Mouse (Mus musculus) liver, embryonic 15.5 days (tissue): ENCODE results near the gene Adamts10. TPM values are rescaled to one million over a fixed set of nuclear protein-coding genes. Genes with fewer than 3 reads are reported as not detected.

Source experiments
- ATAC-seq: fragments of 200-750 bp; cut with Nextera tagmentation; 2 replicates; pipeline ENCODE4 v1.8.0; 2017; ENCODE audit warnings: moderate number of reproducible peaks, mild to moderate bottlenecking, moderate library complexity; ENCODE audit not compliant: insufficient read depth
- H3K27ac ChIP-seq: fragments of 300-500 bp; sonication (generic); replicated peaks from 2 replicates; pipeline ENCODE4 v1.5.1; 2015; ENCODE audit warnings: mild to moderate bottlenecking, inconsistent platforms
- H3K27me3 ChIP-seq: fragments of 300-500 bp; sonication (generic); 2 replicates; pipeline ENCODE4 v1.6.1; 2015; ENCODE audit warnings: mild to moderate bottlenecking, inconsistent platforms
- H3K36me3 ChIP-seq: fragments of 300-500 bp; sonication (generic); replicated peaks from 2 replicates; pipeline ENCODE4 v1.6.1; 2015; ENCODE audit warnings: moderate library complexity, mild to moderate bottlenecking, inconsistent platforms
- H3K4me1 ChIP-seq: fragments of 300-500 bp; sonication (generic); replicated peaks from 2 replicates; pipeline ENCODE4 v1.6.1; 2015; ENCODE audit warnings: inconsistent platforms
- H3K4me2 ChIP-seq: fragments of 300-500 bp; sonication (generic); 2 replicates; pipeline ENCODE4 v1.6.1; 2015; ENCODE audit warnings: moderate library complexity, mild to moderate bottlenecking, inconsistent platforms
- H3K4me3 ChIP-seq: fragments of 300-500 bp; sonication (generic); replicated peaks from 2 replicates; pipeline ENCODE4 v1.5.1; 2015; ENCODE audit warnings: mild to moderate bottlenecking, inconsistent platforms
- H3K9ac ChIP-seq: fragments of 300-500 bp; sonication (generic); 2 replicates; pipeline ENCODE4 v1.6.1; 2015; ENCODE audit warnings: moderate library complexity, mild to moderate bottlenecking, inconsistent platforms
- H3K9me3 ChIP-seq: fragments of 300-500 bp; sonication (generic); replicated peaks from 2 replicates; pipeline ENCODE4 v1.6.1; 2016; ENCODE audit warnings: inconsistent platforms
- WGBS: fragments of 180-500 bp; shearing (Covaris S2); methylation state at CpG from one replicate; pipeline ENCODE4 v1.1.7; 2015; ENCODE audit warnings: mixed read lengths; ENCODE audit not compliant: insufficient replicate concordance; 5-methylcytosine and 5-hydroxymethylcytosine counted together
- polyA plus RNA-seq: library from polyadenylated mRNA; unstranded; fragments of >200 nt; fragmentation: Nextera tagmentation; extraction: Ambion mirVana; gene quantifications from 2 replicates; pipeline ENCODE4 v1.2.1, GENCODE M21; 2015

Adamts10 gene
- polyA plus RNA-seq, 1 experiment from 2014 or later: 5.4 TPM

GRCm38 (mm10) chr17:33513874-33514273 is 10.1 kb upstream of the Adamts10 start:
- Histone ChIP-seq H3K9ac (no peak overlapping the region), H3K9me3 (no peaks in the 10 kb centered on the region), H3K4me3 (no peak overlapping the region), H3K27ac (no peak overlapping the region), H3K27me3 (no peaks in the 10 kb centered on the region), H3K36me3 (no peaks in the 10 kb centered on the region), H3K4me2 (no peak overlapping the region), H3K4me1 (no peaks in the 10 kb centered on the region)
- ATAC-seq: no peak
- 69% methylated on average over 5 of the region's 5 CpGs for WGBS

DNA sequence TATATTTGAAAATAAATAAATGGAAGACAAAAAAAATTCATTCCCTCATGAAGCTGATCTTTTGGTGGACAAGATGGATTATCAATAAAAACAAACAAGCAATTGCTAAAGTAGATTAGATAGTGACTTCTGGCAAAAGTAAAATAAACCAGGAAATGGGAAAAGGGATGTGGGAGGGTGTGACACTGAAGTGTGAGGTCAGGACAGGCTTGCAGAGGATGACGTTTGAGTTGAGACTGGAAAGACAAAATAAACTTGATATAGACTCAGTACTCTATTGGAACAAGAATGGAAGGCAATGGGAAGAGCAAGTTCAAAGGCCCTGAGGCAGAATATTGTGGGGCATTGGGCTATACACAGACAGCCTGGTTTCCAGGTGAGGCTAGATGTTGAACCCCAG is 3.6 kb upstream of the Adamts10 start:
- Histone ChIP-seq H3K36me3 (no peaks in the 10 kb centered on the region), H3K27me3 (peaks cover 6% of the 10 kb centered on the region; the same call in 1 of the 2 replicates), H3K9me3 (no peaks in the 10 kb centered on the region), H3K4me3 (no peak overlapping the region), H3K9ac (no peak overlapping the region), H3K4me1 (peaks cover 9% of the 10 kb centered on the region), H3K4me2 (no peak overlapping the region), H3K27ac (no peak overlapping the region)
- no peak for ATAC-seq
- WGBS: 20% methylated on average over 1 of the region's 1 CpGs

- Histone ChIP-seq H3K4me1 (peaks cover 13% of the 10 kb centered on the region), H3K4me2 (peak overlapping the region; percentile 66), H3K36me3 (no peaks in the 10 kb centered on the region), H3K9me3 (no peaks in the 10 kb centered on the region), H3K4me3 (peak overlapping the region; percentile 57), H3K9ac (no peak overlapping the region), H3K27me3 (peaks cover 6% of the 10 kb centered on the region; the same call in 1 of the 2 replicates), H3K27ac (no peak overlapping the region)
- WGBS: 12% methylated on average over 13 of the region's 13 CpGs
- peak; percentile 40; the same call in 1 of the 2 replicates for ATAC-seq
These were observed 530 bp upstream of the Adamts10 start for GRCm38 (mm10) chr17:33523431-33523917.

DNA sequence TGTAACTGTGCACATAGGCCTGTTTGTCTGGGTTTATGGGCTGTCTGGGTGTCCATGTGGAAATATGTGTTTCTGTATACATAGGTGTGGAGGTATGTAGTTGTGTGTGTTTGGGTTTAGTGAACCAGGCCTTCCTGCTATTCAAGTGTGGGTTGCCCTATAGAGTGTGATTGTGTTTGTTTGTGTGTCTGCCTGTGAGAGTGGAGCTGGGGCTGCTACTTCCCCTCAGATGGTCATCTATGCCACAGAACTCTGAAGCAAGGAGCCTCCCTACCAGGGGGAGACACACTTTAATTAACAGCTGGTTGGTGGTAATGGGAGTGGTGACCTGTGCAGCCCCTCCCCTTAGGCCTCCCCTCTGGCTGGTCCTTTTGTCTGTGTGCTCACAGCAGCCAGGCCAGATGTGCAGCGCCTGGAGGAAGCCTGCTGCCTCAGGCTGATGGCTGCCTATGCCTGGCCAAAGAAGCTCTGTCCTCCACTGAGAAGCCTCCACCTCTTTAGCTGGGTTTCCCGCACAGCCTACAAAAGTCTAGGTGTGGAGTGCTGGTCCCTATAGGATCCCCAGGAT is 886 bp downstream of the Adamts10 start:
- Histone ChIP-seq H3K4me1 (peaks cover 13% of the 10 kb centered on the region), H3K27ac (0 out of 2 replicates have a peak overlapping the region, but pooled peaks have one; percentile 24), H3K9me3 (no peaks in the 10 kb centered on the region), H3K9ac (no peak overlapping the region), H3K4me2 (peak overlapping the region; percentile 66), H3K4me3 (peak overlapping the region; percentile 57), H3K27me3 (peaks cover 6% of the 10 kb centered on the region; the same call in 1 of the 2 replicates), H3K36me3 (no peaks in the 10 kb centered on the region)
- 16% methylated on average over 2 of the region's 2 CpGs for WGBS
- ATAC-seq: no peak

GRCm38 (mm10) chr17:33526506-33526905 is 2.5 kb downstream of the Adamts10 start:
- Histone ChIP-seq H3K9ac (no peak overlapping the region), H3K4me1 (peaks cover 13% of the 10 kb centered on the region), H3K36me3 (no peaks in the 10 kb centered on the region; the same call in 1 of the 2 replicates), H3K27me3 (peaks cover 6% of the 10 kb centered on the region; the same call in 1 of the 2 replicates), H3K4me3 (no peak overlapping the region), H3K4me2 (no peak overlapping the region), H3K27ac (no peak overlapping the region), H3K9me3 (no peaks in the 10 kb centered on the region)
- 56% methylated on average over 3 of the region's 3 CpGs for WGBS
- no peak for ATAC-seq

- Histone ChIP-seq H3K4me2 (no peak overlapping the region), H3K4me1 (no peaks in the 10 kb centered on the region), H3K27me3 (no peaks in the 10 kb centered on the region), H3K9ac (no peak overlapping the region), H3K36me3 (no peaks in the 10 kb centered on the region; the same call in 1 of the 2 replicates), H3K9me3 (no peaks in the 10 kb centered on the region), H3K4me3 (no peak overlapping the region), H3K27ac (no peak overlapping the region)
- WGBS: 62% methylated on average over 3 of the region's 3 CpGs
- no peak for ATAC-seq
These were observed 15.2 kb downstream of the Adamts10 start for GRCm38 (mm10) chr17:33539106-33539675.

DNA sequence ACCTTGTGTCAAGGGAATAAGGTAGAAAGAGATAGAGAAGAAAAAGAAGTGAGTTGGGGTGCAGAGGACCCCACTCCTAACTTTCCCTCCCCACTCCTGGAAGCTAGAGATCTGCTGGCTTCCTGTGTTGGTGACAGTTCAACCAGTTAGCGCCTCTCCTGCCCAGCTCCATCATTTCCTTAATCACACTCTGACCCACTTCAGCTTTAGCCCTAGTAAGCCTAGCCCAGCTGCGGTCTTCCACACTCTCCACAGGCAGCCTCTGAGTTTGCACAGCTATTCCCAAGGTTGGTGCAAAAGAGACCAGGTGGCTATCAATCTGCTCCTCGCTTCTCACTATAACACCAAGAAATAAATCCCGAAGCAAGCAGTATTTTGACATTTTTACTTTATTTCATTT is 15.9 kb downstream of the Adamts10 start:
- no peaks in the 10 kb centered on the region for H3K27me3 ChIP-seq
- 66% methylated on average over 4 of the region's 4 CpGs for WGBS
- H3K4me2 ChIP-seq: no peak overlapping the region
- H3K9me3 ChIP-seq: no peaks in the 10 kb centered on the region
- ATAC-seq: no peak
- H3K36me3 ChIP-seq: no peaks in the 10 kb centered on the region; the same call in 1 of the 2 replicates
- no peak overlapping the region for H3K9ac ChIP-seq
- H3K4me3 ChIP-seq: no peak overlapping the region
- H3K4me1 ChIP-seq: no peaks in the 10 kb centered on the region
- H3K27ac ChIP-seq: no peak overlapping the region

- no peaks in the 10 kb centered on the region for H3K9me3 ChIP-seq
- WGBS: 81% methylated on average over 6 of the region's 6 CpGs
- H3K4me3 ChIP-seq: no peak overlapping the region
- no peaks in the 10 kb centered on the region for H3K27me3 ChIP-seq
- no peak overlapping the region for H3K27ac ChIP-seq
- no peak overlapping the region for H3K4me2 ChIP-seq
- no peaks in the 10 kb centered on the region for H3K4me1 ChIP-seq
- ATAC-seq: no peak
- peaks cover 8% of the 10 kb centered on the region for H3K36me3 ChIP-seq
- H3K9ac ChIP-seq: no peak overlapping the region
These were observed 25.2 kb downstream of the Adamts10 start for GRCm38 (mm10) chr17:33549212-33549611.

DNA sequence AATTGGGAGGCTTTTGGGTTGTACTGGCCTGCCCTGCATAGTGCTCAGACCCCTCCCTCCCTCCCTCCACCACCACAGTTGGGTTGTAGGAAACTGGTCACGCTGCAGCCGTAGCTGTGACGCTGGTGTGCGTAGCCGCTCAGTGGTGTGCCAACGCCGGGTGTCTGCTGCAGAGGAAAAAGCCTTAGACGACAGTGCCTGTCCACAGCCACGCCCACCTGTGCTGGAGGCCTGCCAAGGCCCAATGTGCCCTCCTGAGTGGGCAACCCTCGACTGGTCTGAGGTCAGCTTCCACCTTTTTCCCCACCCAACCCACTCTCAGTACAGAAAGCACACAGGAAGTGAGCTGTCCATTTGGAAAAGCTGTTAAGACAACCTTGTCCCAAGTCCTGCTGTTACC is 26.4 kb downstream of the Adamts10 start:
- 71% methylated on average over 10 of the region's 10 CpGs for WGBS
- no peaks in the 10 kb centered on the region for H3K4me1 ChIP-seq
- no peak overlapping the region for H3K27ac ChIP-seq

GRCm38 (mm10) chr17:33552113-33552512 is 28.1 kb downstream of the Adamts10 start:
- Histone ChIP-seq H3K27ac (no peak overlapping the region), H3K4me3 (no peak overlapping the region), H3K4me1 (no peaks in the 10 kb centered on the region), H3K36me3 (peaks cover 8% of the 10 kb centered on the region), H3K9ac (no peak overlapping the region), H3K9me3 (no peaks in the 10 kb centered on the region), H3K4me2 (no peak overlapping the region), H3K27me3 (no peaks in the 10 kb centered on the region)
- ATAC-seq: no peak
- 70% methylated on average over 4 of the region's 4 CpGs for WGBS

More for the DNA sequence above, 26.4 kb downstream of the Adamts10 start:
- peaks cover 8% of the 10 kb centered on the region for H3K36me3 ChIP-seq
- no peaks in the 10 kb centered on the region for H3K27me3 ChIP-seq
- H3K9me3 ChIP-seq: no peaks in the 10 kb centered on the region
- ATAC-seq: no peak
- no peak overlapping the region for H3K4me3 ChIP-seq
- no peak overlapping the region for H3K4me2 ChIP-seq
- no peak overlapping the region for H3K9ac ChIP-seq

GRCm38 (mm10) chr17:33552964-33553363 is 29.0 kb downstream of the Adamts10 start:
- no peak for ATAC-seq
- Histone ChIP-seq H3K9me3 (no peaks in the 10 kb centered on the region), H3K36me3 (peaks cover 8% of the 10 kb centered on the region), H3K4me2 (no peak overlapping the region), H3K27ac (no peak overlapping the region), H3K27me3 (no peaks in the 10 kb centered on the region), H3K9ac (no peak overlapping the region), H3K4me1 (no peaks in the 10 kb centered on the region), H3K4me3 (no peak overlapping the region)
- WGBS: 50% methylated on average over 4 of the region's 4 CpGs
